Mouse (Mus musculus): Measurements from ENCODE around the gene Ddit4. TPM values are rescaled to one million over a fixed set of nuclear protein-coding genes. Genes with fewer than 3 reads are reported as not detected.

Ddit4 gene
- total RNA-seq, 2 experiments from 2014 or later: 15.4 to 183 TPM

GRCm38 (mm10) chr10:59978873-59979743 is 27.5 kb upstream of the Ddit4 start:
- TF ChIP-seq CTCF (IDR thresholded peaks at IDR 0.05): no peak
- H3K4me3 ChIP-seq: peak overlapping the region; percentile 9; the same call in 1 of the 2 replicates
- DNase-seq: peak; percentile 80
- H3K27ac ChIP-seq: peak overlapping the region; percentile 88
- intact Hi-C loops (cut with DNase I): no loop called here

GRCm38 (mm10) chr10:59978401-59978800 is 26.8 kb upstream of the Ddit4 start:
- intact Hi-C loops (cut with DNase I): no loop called here
- peak; percentile 56 for DNase-seq
- Histone ChIP-seq H3K27ac (peak overlapping the region; percentile 88), H3K4me3 (no peak overlapping the region; the same call in 1 of the 2 replicates)
- no peak for TF ChIP-seq CTCF (IDR thresholded peaks at IDR 0.05)

GRCm38 (mm10) chr10:59977715-59978343 is 26.2 kb upstream of the Ddit4 start:
- intact Hi-C loops (cut with DNase I): no loop called here
- no peak for DNase-seq
- Histone ChIP-seq H3K4me3 (no peak overlapping the region), H3K27ac (peak overlapping the region; percentile 88)
- TF ChIP-seq CTCF (IDR thresholded peaks at IDR 0.05): no peak

- no peak for DNase-seq
- Histone ChIP-seq H3K4me3 (no peak overlapping the region), H3K27ac (peak overlapping the region; percentile 88)
- no peak for TF ChIP-seq CTCF (IDR thresholded peaks at IDR 0.05)
- intact Hi-C loops (cut with DNase I): no loop called here
These were observed 25.5 kb upstream of the Ddit4 start for GRCm38 (mm10) chr10:59977141-59977540.

- Histone ChIP-seq H3K27ac (peak overlapping the region; percentile 100), H3K4me3 (no peak overlapping the region; the same call in 1 of the 2 replicates)
- intact Hi-C loops (cut with DNase I): no loop called here
- no peak for DNase-seq
- no peak for TF ChIP-seq CTCF (IDR thresholded peaks at IDR 0.05)
These were observed 23.2 kb upstream of the Ddit4 start for GRCm38 (mm10) chr10:59974786-59975185.

- H3K27ac ChIP-seq: peak overlapping the region; percentile 100
- DNase-seq: peak; percentile 78
- peak overlapping the region; percentile 25 for H3K4me3 ChIP-seq
- intact Hi-C loops (cut with DNase I): no loop called here
- TF ChIP-seq CTCF (IDR thresholded peaks at IDR 0.05): no peak
These were observed 22.6 kb upstream of the Ddit4 start for GRCm38 (mm10) chr10:59974191-59974664.

- H3K4me3 ChIP-seq: no peak overlapping the region
- peak overlapping the region; percentile 100 for H3K27ac ChIP-seq
- DNase-seq: no peak
- intact Hi-C loops (cut with DNase I): no loop called here
- no peak for TF ChIP-seq CTCF (IDR thresholded peaks at IDR 0.05)
These were observed 21.8 kb upstream of the Ddit4 start for GRCm38 (mm10) chr10:59973400-59973799.

- no peak overlapping the region for H3K4me3 ChIP-seq
- peak overlapping the region; percentile 100 for H3K27ac ChIP-seq
- TF ChIP-seq CTCF (IDR thresholded peaks at IDR 0.05): no peak
- intact Hi-C loops (cut with DNase I): no loop called here
- DNase-seq: no peak
These were observed 21.4 kb upstream of the Ddit4 start for GRCm38 (mm10) chr10:59972999-59973398.

GRCm38 (mm10) chr10:59972534-59972933 is 20.9 kb upstream of the Ddit4 start:
- intact Hi-C loops (cut with DNase I): no loop called here
- peak; percentile 67 for DNase-seq
- Histone ChIP-seq H3K27ac (peak overlapping the region; percentile 100), H3K4me3 (no peak overlapping the region)
- no peak for TF ChIP-seq CTCF (IDR thresholded peaks at IDR 0.05)

- no peak for TF ChIP-seq CTCF (IDR thresholded peaks at IDR 0.05)
- Histone ChIP-seq H3K4me3 (no peak overlapping the region), H3K27ac (peak overlapping the region; percentile 100)
- intact Hi-C loops (cut with DNase I): no loop called here
- DNase-seq: no peak
These were observed 20.2 kb upstream of the Ddit4 start for GRCm38 (mm10) chr10:59971813-59972212.

GRCm38 (mm10) chr10:59970450-59971062 is 18.9 kb upstream of the Ddit4 start:
- Histone ChIP-seq H3K4me3 (peak overlapping the region; percentile 80), H3K27ac (peak overlapping the region; percentile 100)
- peak; percentile 68 for DNase-seq
- intact Hi-C loops (cut with DNase I): loop anchor here (1.0 kb wide), 1 partner anchor 18 kb away; no protein-coding TSS in a partner anchor
- TF ChIP-seq CTCF (IDR thresholded peaks at IDR 0.05): no peak

GRCm38 (mm10) chr10:59969821-59970449 is 18.3 kb upstream of the Ddit4 start:
- intact Hi-C loops (cut with DNase I): loop anchor here (1.0 kb wide), 1 partner anchor 18 kb away; no protein-coding TSS in a partner anchor
- no peak for TF ChIP-seq CTCF (IDR thresholded peaks at IDR 0.05)
- peak; percentile 87 for DNase-seq
- H3K27ac ChIP-seq: peak overlapping the region; percentile 100
- H3K4me3 ChIP-seq: peak overlapping the region; percentile 80

Data from gastrocnemius, adult 2 months (tissue).